Mouse (Mus musculus): ENCODE measurements around the gene Ces4a.

DNA sequence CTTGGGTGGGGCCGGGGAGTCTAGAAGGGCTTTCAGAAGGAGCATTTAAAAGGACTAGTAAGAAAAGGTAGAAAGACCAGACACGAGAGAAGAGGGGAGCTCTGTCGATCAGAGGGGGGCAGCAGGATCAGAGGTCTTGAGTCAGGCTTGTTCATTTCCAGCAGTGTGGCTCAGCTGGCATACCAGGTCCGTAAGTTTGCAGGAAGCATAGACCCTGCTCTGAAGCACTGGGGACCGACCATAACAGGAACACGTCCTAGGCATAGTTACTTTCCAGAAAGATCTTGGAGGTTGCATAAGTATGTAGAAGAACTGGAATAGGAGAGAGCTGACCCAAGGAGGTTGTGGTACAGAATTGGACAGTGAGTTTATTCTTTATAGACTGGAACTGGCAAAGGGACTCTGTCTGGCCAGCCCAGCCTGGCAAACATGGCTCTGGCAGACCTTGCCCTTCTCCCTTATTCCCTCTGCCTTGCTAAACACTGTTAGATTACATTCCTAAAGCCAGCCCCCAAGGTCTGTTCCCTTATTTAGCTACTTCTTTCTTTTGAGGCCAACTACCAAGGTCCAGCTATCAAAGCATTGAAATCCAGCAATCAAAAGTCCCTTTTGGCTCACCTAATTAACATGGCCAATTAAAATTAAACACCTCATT, 23.6 kb downstream of the Ces4a start:
- TF ChIP-seq CTCF (IDR thresholded peaks at IDR 0.05; ENCODE audit: extremely low read depth, insufficient read length, insufficient replicate concordance, low read depth, low read length) (no peak), POLR2A (IDR thresholded peaks at IDR 0.05; ENCODE audit: low read depth, low read length) (no peak)

Measured in small intestine, adult 2 months (tissue).